Mouse (Mus musculus): ENCODE measurements around the gene Txnl4b.

- TF ChIP-seq POLR2A (IDR thresholded peaks at IDR 0.05; ENCODE audit: borderline replicate concordance, insufficient read depth, low read length) (peak; percentile 89), CTCF (IDR thresholded peaks at IDR 0.05; ENCODE audit: borderline replicate concordance, insufficient read depth, low read depth, low read length) (no peak)
Observed at GRCm38 (mm10) chr8:109608271-109609152, 42.8 kb downstream of the Txnl4b start, which contains the start of gene Dhodh.

All from cerebellum, adult 2 months (tissue).